Mouse (Mus musculus): ENCODE measurements around the gene Tmub2.

DNA sequence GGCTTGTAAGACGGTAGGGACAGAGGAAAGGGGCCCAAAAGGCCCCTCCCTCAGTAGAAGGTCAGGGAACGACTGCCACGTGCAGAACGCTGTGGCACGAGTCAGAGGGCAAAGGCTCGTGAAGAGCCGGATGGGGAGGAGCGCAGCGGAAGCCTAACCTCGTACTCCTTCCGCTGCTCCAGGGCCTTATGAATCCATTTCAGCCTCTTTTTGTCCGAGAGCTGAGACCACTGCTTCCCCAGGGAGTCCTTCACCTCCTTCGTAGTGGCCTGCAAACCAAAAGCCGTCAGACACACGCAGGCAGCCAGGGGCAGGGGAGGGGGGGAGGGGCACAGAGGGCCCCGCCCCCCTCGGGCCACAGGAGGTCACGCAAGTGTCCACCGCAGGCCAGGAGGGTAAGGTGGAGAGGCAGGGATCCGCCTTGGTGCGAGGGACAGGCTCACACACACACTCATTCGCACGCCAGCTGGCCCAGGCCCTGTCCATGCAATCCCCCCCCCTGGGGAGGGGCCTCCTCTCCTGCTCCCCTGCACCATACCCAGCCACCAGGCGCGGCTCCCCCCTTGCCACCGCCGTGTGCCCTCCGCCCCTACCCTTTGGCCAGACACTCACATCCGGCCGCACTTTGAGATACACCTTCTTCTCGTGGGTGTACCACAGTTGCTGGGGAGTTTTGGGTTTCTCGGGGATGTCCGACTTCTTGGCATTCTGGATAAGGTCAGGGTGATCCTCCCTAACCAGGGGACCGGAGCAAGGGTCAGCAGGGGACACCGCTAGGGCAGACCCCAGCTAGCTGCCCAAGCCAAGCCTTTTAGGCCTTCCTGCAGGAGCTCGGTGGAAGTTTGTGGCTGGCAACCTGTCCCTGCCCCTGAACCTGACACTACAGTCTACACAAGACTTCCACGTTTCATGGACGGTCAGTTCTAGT is 26.3 kb downstream of the Tmub2 start:
- TF ChIP-seq CTCF (IDR thresholded peaks at IDR 0.05; ENCODE audit: borderline replicate concordance, extremely low read depth, insufficient read depth, insufficient read length) (no peak), POLR2A (IDR thresholded peaks at IDR 0.05; ENCODE audit: borderline replicate concordance, extremely low read depth, insufficient read depth, insufficient read length, poor library complexity, severe bottlenecking) (no peak)

All from brain, embryonic 14.5 days (tissue).